ENCODE assay signal across 8 mouse cellular contexts in the genomic region with DNA sequence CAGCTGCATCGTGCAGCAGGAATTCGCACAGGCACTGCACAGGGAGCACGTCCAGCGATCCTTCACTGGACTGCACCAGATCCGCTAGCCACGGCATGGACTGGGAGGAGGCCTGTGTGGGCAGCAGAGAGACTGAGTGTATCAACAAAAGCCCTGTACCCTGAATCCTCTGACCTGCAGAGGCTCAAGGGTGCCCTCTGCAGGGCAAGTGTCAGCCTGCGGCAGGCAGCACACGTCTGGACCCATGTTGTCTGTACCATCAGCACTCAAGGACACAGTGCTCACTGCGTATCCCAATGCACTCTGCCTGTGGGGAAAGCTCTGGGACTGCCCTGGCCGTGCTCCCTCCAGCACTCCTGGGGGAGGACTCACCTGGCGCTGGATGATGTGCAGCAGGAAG. TPM values are rescaled to one million over a fixed set of nuclear protein-coding genes. Genes with fewer than 3 reads are reported as not detected.
A peak's percentile ranks its signal among the peaks of the same experiment; 100 is the strongest.
DNase-seq lines count a peak whose midpoint lies in the region; ATAC-seq and TF ChIP-seq lines count a peak whose summit lies in the region.

No protein-coding gene starts in this region.

- TF ChIP-seq CTCF in ES-Bruce4 (IDR thresholded peaks at IDR 0.05; ENCODE audit: low read depth, low read length), result peak; percentile 96

- H3K36me3 ChIP-seq in limb, embryonic 11.5 days (ENCODE audit: control insufficient read depth, insufficient read depth, low read length), result peaks cover 64% of the 10 kb centered on the region
- peaks cover 100% of the 10 kb centered on the region for H3K36me3 ChIP-seq in limb, embryonic 10.5 days
- peaks cover 12% of the 10 kb centered on the region for H3K36me3 ChIP-seq in ES-Bruce4 (ENCODE audit: control insufficient read depth, insufficient read depth, low read length, poor library complexity, severe bottlenecking)
- H3K36me3 ChIP-seq in liver, embryonic 12.5 days, result peaks cover 100% of the 10 kb centered on the region

- H3K4me2 ChIP-seq in limb, embryonic 11.5 days (ENCODE audit: low read depth, severe bottlenecking), result no peak overlapping the region
- no peak overlapping the region for H3K4me2 ChIP-seq in liver, embryonic 12.5 days

- no peaks in the 10 kb centered on the region for H3K4me1 ChIP-seq in limb, embryonic 11.5 days (ENCODE audit: control insufficient read depth, insufficient read depth, low read length)
- no peaks in the 10 kb centered on the region for H3K4me1 ChIP-seq in limb, embryonic 10.5 days
- H3K4me1 ChIP-seq in ES-Bruce4 (ENCODE audit: control insufficient read depth, insufficient read depth, low read length), result no peaks in the 10 kb centered on the region
- H3K4me1 ChIP-seq in liver, embryonic 12.5 days, result no peaks in the 10 kb centered on the region

- no peak overlapping the region for H3K9ac ChIP-seq in limb, embryonic 11.5 days (ENCODE audit: low read length)
- no peak overlapping the region for H3K9ac ChIP-seq in ES-Bruce4 (ENCODE audit: low read depth, poor library complexity, severe bottlenecking)
- H3K9ac ChIP-seq in liver, embryonic 12.5 days, result no peak overlapping the region

- no peaks in the 10 kb centered on the region for H3K27me3 ChIP-seq in limb, embryonic 11.5 days (ENCODE audit: control insufficient read depth, insufficient read depth, low read length)
- no peaks in the 10 kb centered on the region for H3K27me3 ChIP-seq in limb, embryonic 10.5 days (ENCODE audit: low read depth, poor library complexity, severe bottlenecking)
- no peaks in the 10 kb centered on the region for H3K27me3 ChIP-seq in ES-Bruce4 (ENCODE audit: control insufficient read depth, insufficient read depth, low read length, poor library complexity, severe bottlenecking)
- H3K27me3 ChIP-seq in liver, embryonic 12.5 days (replicated peaks), result no peaks in the 10 kb centered on the region

- no peak for TF ChIP-seq POLR2A in ES-Bruce4 (IDR thresholded peaks at IDR 0.05; ENCODE audit: insufficient read depth, low read length)

- no peak for ATAC-seq in limb, embryonic 11.5 days (ENCODE audit: insufficient number of reproducible peaks, low FRiP score, low TSS enrichment, low read depth)
- ATAC-seq in liver, embryonic 12.5 days, result peak; percentile 30; the same call in 1 of the 2 replicates

- WGBS in limb, embryonic 11.5 days, result 72% methylated on average over 11 of the region's 11 CpGs
- 85% methylated on average over 11 of the region's 11 CpGs for WGBS in limb, embryonic 10.5 days
- 75% methylated on average over 11 of the region's 11 CpGs for WGBS in liver, embryonic 12.5 days (ENCODE audit: insufficient replicate concordance)

- TF ChIP-seq EP300 in ES-Bruce4 (IDR thresholded peaks at IDR 0.05; ENCODE audit: insufficient read depth, low read depth, low read length), result no peak

- DNase-seq in limb, embryonic 11.5 days (ENCODE audit: low spot score), result peak; percentile 56
- DNase-seq in limb, embryonic 10.5 days (ENCODE audit: low spot score), result no peak
- DNase-seq in adipocyte (ENCODE audit: low spot score), result peak; percentile 39
- no peak for DNase-seq in left cerebral cortex, adult 11 months (ENCODE audit: low spot score)
- no peak for DNase-seq in right cerebral cortex, adult 18-20 months
- DNase-seq in urinary bladder, postnatal 14 days (ENCODE audit: low spot score), result no peak

- H3K4me3 ChIP-seq in limb, embryonic 11.5 days (ENCODE audit: low read depth, low read length), result no peak overlapping the region
- H3K4me3 ChIP-seq in limb, embryonic 10.5 days, result no peak overlapping the region
- H3K4me3 ChIP-seq in ES-Bruce4 (ENCODE audit: low read depth, low read length), result no peak overlapping the region
- H3K4me3 ChIP-seq in liver, embryonic 12.5 days, result no peak overlapping the region

- no peaks in the 10 kb centered on the region for H3K9me3 ChIP-seq in limb, embryonic 11.5 days (ENCODE audit: control insufficient read depth, low read length)
- H3K9me3 ChIP-seq in limb, embryonic 10.5 days (replicated peaks), result no peaks in the 10 kb centered on the region
- H3K9me3 ChIP-seq in ES-Bruce4 (replicated peaks; ENCODE audit: control insufficient read depth, insufficient read depth, low read length, poor library complexity, severe bottlenecking), result no peaks in the 10 kb centered on the region
- H3K9me3 ChIP-seq in liver, embryonic 12.5 days (replicated peaks), result no peaks in the 10 kb centered on the region

- H3K27ac ChIP-seq in limb, embryonic 11.5 days (replicated peaks; ENCODE audit: low read depth, low read length), result no peak overlapping the region
- no peak overlapping the region for H3K27ac ChIP-seq in limb, embryonic 10.5 days
- no peak overlapping the region for H3K27ac ChIP-seq in ES-Bruce4 (ENCODE audit: insufficient read depth, low read length)
- no peak overlapping the region for H3K27ac ChIP-seq in liver, embryonic 12.5 days

RNA-seq across cellular contexts. Expression of a gene that starts 11.2 kb away (rescaled TPM):
- 33.7 and 40.5 TPM in 2 replicates for polyA plus RNA-seq in limb, embryonic 11.5 days (2014; fragmentation: Nextera tagmentation; extraction: Ambion mirVana)
- 42.5 and 43.7 TPM in 2 replicates for polyA plus RNA-seq in limb, embryonic 10.5 days (2016; fragmentation: Nextera tagmentation; extraction: Ambion mirVana)
- polyA plus RNA-seq in ES-Bruce4 (2011; ENCODE audit: insufficient read depth, insufficient read length, low read depth, missing spikeins), result 54.6 and 59.1 TPM in 2 replicates
- polyA plus RNA-seq in liver, embryonic 12.5 days (2016; fragmentation: Nextera tagmentation; extraction: Ambion mirVana), result 21.8 and 23.3 TPM in 2 replicates

RNA-seq across cellular contexts. Expression of a gene that starts 27.0 kb away (rescaled TPM):
- 4.6 and 5.1 TPM in 2 replicates for polyA plus RNA-seq in limb, embryonic 11.5 days (2014; fragmentation: Nextera tagmentation; extraction: Ambion mirVana)
- 7.1 and 8.1 TPM in 2 replicates for polyA plus RNA-seq in limb, embryonic 10.5 days (2016; fragmentation: Nextera tagmentation; extraction: Ambion mirVana)
- polyA plus RNA-seq in ES-Bruce4 (2011; ENCODE audit: insufficient read depth, insufficient read length, low read depth, missing spikeins), result 15.6 and 16.3 TPM in 2 replicates
- polyA plus RNA-seq in liver, embryonic 12.5 days (2016; fragmentation: Nextera tagmentation; extraction: Ambion mirVana), result 47.7 and 48.9 TPM in 2 replicates

RNA-seq across cellular contexts. Expression of a gene that starts 28.2 kb away (rescaled TPM):
- 6.6 and 7.8 TPM in 2 replicates for polyA plus RNA-seq in limb, embryonic 11.5 days (2014; fragmentation: Nextera tagmentation; extraction: Ambion mirVana)
- 8.9 and 9.0 TPM in 2 replicates for polyA plus RNA-seq in limb, embryonic 10.5 days (2016; fragmentation: Nextera tagmentation; extraction: Ambion mirVana)
- 1.8 TPM in 2 replicates for polyA plus RNA-seq in ES-Bruce4 (2011; ENCODE audit: insufficient read depth, insufficient read length, low read depth, missing spikeins)
- 15.5 and 18.3 TPM in 2 replicates for polyA plus RNA-seq in liver, embryonic 12.5 days (2016; fragmentation: Nextera tagmentation; extraction: Ambion mirVana)

RNA-seq across cellular contexts. Expression of a gene that starts 55.4 kb away (rescaled TPM):
- 0.92 and 1.5 TPM in 2 replicates for polyA plus RNA-seq in limb, embryonic 11.5 days (2014; fragmentation: Nextera tagmentation; extraction: Ambion mirVana)
- polyA plus RNA-seq in limb, embryonic 10.5 days (2016; fragmentation: Nextera tagmentation; extraction: Ambion mirVana), result 2.1 and 2.2 TPM in 2 replicates
- 10.5 and 13.1 TPM in 2 replicates for polyA plus RNA-seq in ES-Bruce4 (2011; ENCODE audit: insufficient read depth, insufficient read length, low read depth, missing spikeins)
- 1.6 TPM in 2 replicates for polyA plus RNA-seq in liver, embryonic 12.5 days (2016; fragmentation: Nextera tagmentation; extraction: Ambion mirVana)

Comparison
In these comparisons a context has a peak if more than half of its experiments do, and no peak if none do; other contexts are left out.
1. DNase-seq: peak in limb, embryonic 11.5 days (single experiment) and adipocyte (single experiment); none in limb, embryonic 10.5 days (single experiment), left cerebral cortex, adult 11 months (single experiment), right cerebral cortex, adult 18-20 months (single experiment) and urinary bladder, postnatal 14 days (single experiment).